Mouse (Mus musculus): ENCODE measurements around the gene Myo9b.

Gene Myo9b

DNA sequence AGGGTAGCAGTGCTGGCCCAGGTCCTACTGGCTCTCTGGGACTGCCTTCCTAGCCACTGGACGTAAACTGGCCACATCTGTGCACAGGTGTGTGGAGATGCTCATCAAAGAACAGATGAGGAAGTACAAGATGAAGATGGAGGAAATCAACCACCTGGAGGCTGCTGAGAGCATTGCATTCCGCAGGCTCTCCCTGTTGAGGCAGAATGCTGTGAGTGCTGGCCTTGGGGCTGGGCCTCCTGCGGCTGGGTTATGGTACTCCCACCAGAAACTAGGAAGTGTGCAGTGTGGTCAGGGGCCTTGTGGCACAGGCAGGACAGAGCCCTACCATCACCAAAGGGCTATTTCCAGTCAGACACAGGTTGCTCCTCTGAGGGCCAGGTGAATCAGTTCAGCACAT lies 85.5 kb downstream of the Myo9b start:
- in situ Hi-C loops (cut with MboI; ENCODE audit: unreplicated experiment in 2 of 2) = no loop called here

DNA sequence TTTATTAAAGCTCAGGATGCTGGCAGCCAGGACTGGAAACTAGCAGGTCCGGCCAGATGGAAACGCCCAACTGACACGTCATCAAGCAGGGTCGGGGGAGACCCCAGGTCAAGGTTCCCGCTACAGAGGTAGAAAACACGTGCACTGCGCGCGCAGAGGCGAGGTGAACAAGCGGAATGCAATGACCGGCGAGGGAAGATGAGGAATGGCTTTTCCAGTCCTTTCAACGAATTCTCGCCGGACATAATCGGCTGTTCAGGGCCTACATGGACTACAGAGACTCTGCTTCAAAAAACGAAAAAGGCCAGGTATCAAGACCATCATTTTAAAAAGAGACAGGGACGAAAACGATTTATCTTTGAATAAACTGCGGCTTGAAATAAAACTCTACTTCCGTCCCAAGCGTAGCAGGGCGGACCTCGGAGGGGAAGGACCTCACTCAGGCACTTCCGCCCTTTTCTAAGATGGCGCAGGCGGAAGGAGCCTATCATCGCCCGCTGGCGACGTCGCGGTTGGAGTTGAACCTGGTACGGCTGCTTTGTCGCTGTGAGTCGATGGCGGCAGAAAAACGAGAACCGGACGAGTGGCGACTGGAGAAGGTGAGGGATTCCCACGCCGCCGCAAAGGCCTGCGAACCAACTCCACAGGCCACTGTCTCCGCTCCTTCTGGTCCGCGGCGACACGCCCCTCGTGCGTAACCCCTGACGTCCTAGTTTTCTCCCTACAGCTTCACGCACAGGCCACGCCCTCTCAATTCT lies 94.4 kb downstream of the Myo9b start, which contains the start of gene Use1:
Gene Use1 (plus strand): TSS at position 78 of the 758 bp plus-strand sequence.
- in situ Hi-C loops (cut with MboI; ENCODE audit: unreplicated experiment in 2 of 2) = no loop called here

DNA sequence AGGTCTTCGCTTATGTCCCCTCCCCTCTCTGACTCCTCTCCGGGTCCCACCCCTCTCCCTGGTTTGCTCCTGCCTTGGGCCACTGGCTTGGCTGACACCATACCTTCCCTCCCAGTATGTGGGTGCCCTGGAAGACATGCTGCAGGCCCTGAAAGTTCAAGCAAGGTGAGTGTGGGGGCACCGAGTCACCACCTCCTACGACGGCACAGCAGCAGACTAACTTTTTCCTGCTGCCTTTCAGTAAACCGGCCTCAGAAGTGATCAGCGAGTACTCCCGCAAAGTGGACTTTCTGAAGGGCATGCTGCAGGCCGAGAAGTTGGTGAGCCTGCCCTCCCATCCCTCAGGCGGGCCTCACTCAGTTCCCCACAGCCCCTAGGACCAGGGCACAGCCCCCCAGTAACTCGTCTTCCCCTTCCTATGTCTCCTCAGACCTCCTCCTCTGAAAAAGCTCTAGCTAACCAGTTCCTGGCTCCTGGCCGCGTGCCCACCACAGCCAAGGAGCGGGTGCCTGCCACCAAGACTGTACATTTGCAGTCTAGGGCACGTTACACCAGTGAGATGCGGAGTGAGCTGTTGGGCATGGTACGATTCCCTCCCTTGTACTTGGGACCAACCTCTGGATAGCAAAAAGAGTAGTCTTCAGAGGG lies 95.1 kb downstream of the Myo9b start:
- in situ Hi-C loops (cut with MboI; ENCODE audit: unreplicated experiment in 2 of 2) = no loop called here

DNA sequence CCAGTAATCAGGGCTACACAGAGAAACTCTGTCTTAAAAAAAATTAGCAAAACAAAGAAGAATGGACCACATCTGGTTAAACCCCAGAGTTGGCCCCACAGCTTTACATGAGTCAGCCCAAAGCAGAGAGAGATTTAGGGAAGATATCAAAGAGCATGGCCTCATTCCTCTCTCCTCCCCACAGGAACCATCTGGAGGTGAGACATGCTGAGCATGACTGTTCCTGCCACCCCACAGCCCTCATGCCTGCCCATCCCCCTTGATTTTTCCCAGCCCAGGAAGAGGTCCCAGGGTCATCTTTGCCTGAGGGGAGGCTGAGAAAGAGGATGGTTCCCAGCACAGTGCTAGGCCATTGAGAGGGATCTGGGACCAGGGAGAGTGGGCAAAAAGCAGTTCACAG lies 95.9 kb downstream of the Myo9b start:
- in situ Hi-C loops (cut with MboI; ENCODE audit: unreplicated experiment in 2 of 2) = no loop called here

DNA sequence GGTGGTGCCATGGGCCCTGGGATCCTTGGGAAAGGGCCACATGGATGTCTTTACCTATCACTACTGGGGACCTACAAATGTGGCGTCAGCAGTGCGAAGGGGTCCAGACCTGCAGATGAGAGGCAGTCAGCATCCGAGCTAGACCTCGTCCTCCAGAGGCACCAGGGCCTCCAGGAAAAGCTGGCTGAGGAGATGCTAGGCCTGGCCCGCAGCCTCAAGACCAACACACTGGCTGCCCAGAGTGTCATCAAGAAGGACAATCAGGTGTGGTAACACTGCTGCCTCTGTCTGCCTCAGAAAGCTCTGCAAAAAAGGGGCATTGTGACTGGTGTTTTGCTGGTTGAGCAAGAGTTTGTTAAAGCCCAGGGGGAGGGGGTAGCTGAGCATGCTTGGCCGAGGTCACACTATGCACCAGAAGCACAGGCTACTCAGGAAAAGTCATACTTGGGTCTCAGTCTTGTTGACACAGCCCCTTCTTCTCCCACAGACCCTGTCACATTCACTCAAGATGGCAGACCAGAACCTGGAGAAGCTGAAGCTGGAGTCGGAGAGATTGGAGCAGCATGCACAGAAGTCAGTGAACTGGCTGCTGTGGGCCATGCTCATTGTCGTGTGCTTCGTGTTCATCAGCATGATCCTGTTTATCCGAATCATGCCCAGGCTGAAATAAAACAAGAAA lies 96.7 kb downstream of the Myo9b start:
- in situ Hi-C loops (cut with MboI; ENCODE audit: unreplicated experiment in 2 of 2) = no loop called here

DNA sequence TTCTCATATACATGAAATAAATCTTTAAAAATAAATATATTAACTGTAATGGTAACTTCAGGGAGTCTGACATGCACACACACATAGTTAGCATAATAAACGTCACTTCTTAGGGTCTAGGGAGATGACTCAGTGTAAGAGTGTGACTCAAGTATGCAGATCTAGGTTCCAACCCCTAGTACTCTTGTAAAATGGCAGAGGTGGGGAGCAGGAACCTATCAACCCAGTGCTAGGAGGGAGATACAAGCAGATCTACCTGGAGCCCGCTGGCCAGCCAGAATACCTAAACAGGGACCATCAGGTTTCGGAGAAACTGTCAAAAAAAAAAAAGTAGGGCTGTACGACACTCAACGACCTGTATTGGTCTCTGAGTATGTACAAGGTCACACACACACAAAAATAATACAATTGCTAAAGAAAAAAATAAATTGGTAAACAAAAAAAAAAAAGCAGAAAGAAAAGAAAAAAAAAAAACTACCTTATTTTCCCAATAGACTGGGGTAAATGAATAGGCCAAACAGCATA lies 98.3 kb downstream of the Myo9b start:
- in situ Hi-C loops (cut with MboI; ENCODE audit: unreplicated experiment in 2 of 2) = loop anchor here (5.0 to 10.0 kb wide), 3 partner anchors 37 to 476 kb away; partner anchors contain the start of genes Ankle1 (in 2 of the 2), Rpl18a (in 1 of the 2) and Slc5a5 (in 1 of the 2)

DNA sequence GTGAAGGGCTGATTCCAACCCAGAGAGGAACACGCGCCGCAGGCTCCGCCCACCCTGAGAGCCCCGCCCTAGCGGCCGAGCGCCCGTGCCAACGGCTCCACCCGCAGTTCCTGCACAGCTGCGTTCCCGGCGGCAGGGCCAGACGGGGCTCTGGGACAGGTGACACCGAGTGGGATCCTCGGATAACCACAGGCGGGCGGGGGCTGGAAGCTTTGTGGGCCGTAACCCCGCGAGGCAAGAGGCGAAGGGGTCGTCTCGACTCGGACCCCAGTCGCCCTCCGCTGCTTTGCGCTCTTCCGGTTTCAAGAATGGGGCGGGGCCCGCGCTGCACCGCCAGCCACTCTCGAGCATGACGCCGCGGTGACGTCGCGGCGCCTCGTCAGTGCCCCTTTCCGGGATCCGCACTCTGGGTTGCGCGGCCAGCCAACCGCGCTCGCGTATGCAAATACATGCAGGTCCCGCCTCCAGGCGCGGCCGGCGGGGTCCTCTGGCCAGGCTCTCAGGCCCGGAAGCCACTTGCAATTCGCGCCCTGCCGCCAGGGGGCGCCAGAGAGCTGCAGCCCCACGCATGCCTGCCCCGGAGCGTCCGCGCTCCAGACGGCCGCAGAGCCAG lies 98.8 kb downstream of the Myo9b start, which contains the start of gene Ocel1:
Gene Ocel1 (plus strand): TSS at position 63 of the 613 bp plus-strand sequence.
- in situ Hi-C loops (cut with MboI; ENCODE audit: unreplicated experiment in 2 of 2) = loop anchor here (5.0 to 10.0 kb wide), 3 partner anchors 36 to 477 kb away; partner anchors contain the start of genes Ankle1 (in 2 of the 2), Rpl18a (in 1 of the 2) and Slc5a5 (in 1 of the 2)

DNA sequence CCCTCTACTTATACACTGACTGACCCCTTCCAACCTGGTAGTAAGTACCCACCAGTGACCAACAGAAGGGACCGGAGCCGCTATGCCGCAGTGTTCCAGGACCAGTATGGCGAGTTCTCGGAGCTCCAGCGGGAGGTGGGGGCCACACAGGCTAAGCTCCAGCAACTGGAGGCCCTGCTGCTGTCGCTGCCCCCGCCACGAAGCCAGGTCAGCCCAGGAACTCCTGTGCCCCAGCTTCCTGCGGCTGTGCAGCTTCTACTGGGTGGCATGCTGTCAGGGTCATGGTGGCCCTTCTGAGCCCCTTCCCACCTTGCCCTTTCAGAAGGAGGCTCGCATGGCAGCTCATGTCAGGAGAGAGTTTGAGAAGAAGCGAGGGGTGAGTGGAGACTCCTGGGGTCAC lies 99.9 kb downstream of the Myo9b start:
- in situ Hi-C loops (cut with MboI; ENCODE audit: unreplicated experiment in 2 of 2) = loop anchor here (5.0 to 10.0 kb wide), 3 partner anchors 35 to 478 kb away; partner anchors contain the start of genes Ankle1 (in 2 of the 2), Rpl18a (in 1 of the 2) and Slc5a5 (in 1 of the 2)

DNA sequence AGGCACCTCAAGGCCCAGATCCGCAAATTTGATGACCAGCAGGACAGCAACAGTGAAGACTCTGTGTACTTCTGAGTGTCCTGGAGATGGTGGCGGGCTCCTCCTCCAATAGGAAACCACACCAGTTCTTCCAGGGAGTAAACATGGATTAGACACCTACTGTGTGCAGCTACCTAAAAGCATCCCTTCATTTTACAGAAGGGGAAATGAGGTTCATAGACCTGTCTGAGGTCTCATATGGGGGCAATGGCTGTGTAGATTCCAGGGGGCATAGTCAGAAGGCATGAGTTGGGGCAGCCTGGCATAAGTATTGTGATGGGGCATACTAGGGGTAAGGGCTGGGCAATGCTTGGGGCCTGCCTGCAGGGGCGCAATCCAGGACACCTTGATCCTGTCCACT lies 100.5 kb downstream of the Myo9b start:
- in situ Hi-C loops (cut with MboI; ENCODE audit: unreplicated experiment in 2 of 2) = loop anchor here (5.0 to 10.0 kb wide), 3 partner anchors 34 to 478 kb away; partner anchors contain the start of genes Ankle1 (in 2 of the 2), Rpl18a (in 1 of the 2) and Slc5a5 (in 1 of the 2)

DNA sequence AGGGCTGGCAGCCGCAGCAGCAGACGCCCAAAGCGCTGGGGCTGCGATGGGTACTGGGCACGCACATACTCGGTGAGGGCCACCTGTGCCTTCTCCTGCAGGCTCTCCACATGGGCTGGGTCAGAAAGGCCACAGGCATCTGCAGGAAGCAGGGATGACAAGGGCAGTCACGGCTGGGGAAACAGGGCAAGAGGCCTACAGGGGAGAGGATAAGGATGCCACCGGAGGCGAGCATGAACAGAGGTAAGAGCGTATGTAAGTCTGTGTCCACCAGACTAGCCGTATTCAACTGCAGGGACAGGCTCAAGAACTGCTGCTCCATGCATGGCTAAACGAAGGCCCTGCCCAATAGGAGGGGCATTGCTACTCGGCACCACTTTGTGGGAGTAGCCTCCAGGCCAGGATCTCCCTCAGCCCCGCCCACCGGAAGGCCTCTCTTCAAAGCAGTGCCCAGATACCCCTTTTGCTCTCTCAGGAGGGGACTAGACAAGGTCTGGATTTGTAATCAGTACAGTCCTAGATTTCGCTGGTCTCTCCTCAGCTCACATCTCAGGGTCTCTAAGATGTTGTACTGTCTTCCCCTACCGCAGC lies 102.2 kb downstream of the Myo9b start:
- in situ Hi-C loops (cut with MboI; ENCODE audit: unreplicated experiment in 2 of 2) = loop anchor here (5.0 to 25.0 kb wide), 4 partner anchors 33 to 662 kb away; partner anchors contain the start of genes Ankle1 (in 2 of the 2), Gm3336 (in 1 of the 2), Iqcn (in 1 of the 2) and Pde4c (in 1 of the 2)

DNA sequence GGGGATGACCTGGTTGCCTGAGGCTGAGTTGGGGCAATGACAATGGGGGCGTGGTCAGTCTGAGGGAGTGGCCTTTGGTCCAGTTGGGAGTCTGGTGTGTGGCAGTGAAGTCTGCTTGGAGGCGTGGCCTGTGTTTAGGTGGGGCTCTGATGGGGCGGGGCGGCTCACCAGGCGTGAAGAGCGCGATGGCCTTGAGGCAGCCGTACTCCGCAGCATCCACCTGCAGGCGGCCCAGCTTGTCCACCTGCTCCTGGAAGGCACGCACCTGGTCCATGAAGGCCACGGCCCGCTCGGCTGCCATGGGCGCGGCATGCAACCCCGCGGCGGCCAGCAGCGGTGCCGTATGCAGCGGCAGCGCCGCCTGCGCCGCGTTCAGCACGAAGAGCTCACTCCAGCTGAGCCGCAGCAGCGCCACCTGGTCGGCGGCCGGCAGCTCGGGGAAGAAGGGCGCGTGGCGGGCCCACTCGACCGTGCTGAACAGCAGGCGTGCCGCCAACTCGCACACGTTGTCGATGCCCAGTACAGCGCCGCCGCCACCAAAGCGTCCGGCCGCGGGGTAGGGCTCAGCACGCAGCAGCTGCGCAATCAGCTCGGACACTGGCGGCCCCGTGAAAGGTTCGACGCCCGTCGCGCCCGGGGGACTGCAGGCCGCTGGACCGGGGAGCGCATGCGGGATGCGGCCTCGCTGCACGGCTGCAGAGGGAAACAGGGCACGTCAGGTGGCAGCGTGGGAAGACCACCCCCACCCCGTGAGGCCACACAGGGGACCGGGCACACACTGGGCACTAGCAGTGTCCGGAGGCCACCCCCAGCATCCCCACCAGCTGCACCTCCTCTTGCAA lies 103.3 kb downstream of the Myo9b start:
- in situ Hi-C loops (cut with MboI; ENCODE audit: unreplicated experiment in 2 of 2) = loop anchor here (10.0 to 25.0 kb wide), 2 partner anchors 481 to 664 kb away; partner anchors contain the start of genes Gm3336 (in 1 of the 2), Iqcn (in 1 of the 2), Pde4c (in 1 of the 2) and Rpl18a (in 1 of the 2)

DNA sequence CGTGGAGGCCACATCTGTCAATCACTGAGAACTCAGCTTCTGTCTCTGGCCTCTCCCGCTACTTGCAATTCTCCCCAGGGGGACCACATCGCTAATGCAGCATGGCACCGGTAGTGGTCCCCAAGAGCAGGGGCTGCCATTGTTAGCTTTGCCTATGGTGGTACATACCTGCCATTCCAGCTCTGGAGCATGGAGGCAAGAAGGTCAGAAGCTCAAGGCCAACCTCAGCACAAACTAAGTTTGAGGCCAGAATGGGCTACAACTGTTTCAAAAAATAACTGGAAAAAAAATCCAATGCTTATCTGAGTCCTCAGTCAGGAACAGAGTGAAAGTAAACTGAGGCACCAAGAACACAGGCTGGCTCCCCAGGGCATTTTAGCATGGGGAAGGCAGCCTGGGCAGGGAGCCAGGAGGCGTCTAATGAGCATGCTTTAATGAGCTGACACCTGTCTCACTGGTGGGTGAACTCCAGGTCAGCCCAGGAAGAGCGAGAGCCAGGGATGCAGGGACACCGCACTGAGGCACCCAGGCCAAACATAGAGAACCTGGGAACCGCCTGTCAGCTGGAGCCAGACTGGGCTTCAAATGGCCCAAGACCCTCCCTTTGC lies 104.0 kb downstream of the Myo9b start:
- in situ Hi-C loops (cut with MboI; ENCODE audit: unreplicated experiment in 2 of 2) = loop anchor here (10.0 to 25.0 kb wide), 2 partner anchors 482 to 664 kb away; partner anchors contain the start of genes Gm3336 (in 1 of the 2), Iqcn (in 1 of the 2), Pde4c (in 1 of the 2) and Rpl18a (in 1 of the 2)

DNA sequence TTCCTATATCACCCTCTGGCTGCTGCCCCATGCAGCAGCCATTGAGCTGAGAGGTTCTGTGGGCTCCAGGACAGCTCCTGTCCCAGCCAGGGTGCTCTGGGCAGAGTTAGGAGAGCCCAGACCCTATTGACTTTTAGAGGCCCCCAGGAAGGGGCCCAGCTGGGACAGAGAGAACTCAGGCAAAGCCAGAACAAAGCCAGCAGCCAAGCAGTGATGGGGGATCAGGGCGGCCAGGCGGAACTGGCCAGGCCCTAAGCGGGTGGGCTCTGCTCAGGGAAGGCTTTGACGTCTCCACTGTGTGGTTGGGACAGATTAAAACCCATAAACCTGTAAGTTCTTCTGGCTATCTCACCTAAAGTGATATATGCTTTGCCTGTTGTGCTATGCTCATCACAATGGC lies 106.5 kb downstream of the Myo9b start:
- in situ Hi-C loops (cut with MboI; ENCODE audit: unreplicated experiment in 2 of 2) = loop anchor here (10.0 to 25.0 kb wide), 2 partner anchors 484 to 667 kb away; partner anchors contain the start of genes Gm3336 (in 1 of the 2), Iqcn (in 1 of the 2), Pde4c (in 1 of the 2) and Rpl18a (in 1 of the 2)

DNA sequence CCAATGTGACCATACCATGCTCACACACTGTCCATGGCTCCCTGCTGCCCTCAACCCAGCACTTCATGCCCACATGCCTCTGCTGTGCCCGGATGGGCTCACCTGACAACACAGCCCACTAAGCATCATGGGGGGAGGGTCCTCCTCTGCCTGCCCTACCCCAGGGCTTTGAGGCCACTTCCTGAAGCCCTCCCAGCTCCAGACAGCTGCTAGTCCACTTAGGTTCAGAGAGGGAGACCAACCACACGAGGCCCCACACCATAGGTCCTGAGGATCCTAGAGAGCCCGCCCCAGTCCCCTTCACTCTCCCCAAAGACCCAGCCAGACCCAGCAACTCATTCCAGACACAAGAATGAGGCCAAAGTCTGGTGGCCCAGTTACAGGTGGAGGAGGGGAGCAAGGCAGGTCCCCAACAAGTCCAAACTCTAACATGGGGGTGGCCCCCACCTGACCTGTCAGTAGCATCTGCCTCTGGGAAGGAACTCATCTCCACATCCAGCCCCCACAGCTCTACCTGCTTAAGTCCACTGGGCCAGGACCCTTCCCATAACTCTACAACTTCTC lies 107.1 kb downstream of the Myo9b start:
- in situ Hi-C loops (cut with MboI; ENCODE audit: unreplicated experiment in 2 of 2) = loop anchor here (10.0 to 25.0 kb wide), 2 partner anchors 485 to 667 kb away; partner anchors contain the start of genes Gm3336 (in 1 of the 2), Iqcn (in 1 of the 2), Pde4c (in 1 of the 2) and Rpl18a (in 1 of the 2)

DNA sequence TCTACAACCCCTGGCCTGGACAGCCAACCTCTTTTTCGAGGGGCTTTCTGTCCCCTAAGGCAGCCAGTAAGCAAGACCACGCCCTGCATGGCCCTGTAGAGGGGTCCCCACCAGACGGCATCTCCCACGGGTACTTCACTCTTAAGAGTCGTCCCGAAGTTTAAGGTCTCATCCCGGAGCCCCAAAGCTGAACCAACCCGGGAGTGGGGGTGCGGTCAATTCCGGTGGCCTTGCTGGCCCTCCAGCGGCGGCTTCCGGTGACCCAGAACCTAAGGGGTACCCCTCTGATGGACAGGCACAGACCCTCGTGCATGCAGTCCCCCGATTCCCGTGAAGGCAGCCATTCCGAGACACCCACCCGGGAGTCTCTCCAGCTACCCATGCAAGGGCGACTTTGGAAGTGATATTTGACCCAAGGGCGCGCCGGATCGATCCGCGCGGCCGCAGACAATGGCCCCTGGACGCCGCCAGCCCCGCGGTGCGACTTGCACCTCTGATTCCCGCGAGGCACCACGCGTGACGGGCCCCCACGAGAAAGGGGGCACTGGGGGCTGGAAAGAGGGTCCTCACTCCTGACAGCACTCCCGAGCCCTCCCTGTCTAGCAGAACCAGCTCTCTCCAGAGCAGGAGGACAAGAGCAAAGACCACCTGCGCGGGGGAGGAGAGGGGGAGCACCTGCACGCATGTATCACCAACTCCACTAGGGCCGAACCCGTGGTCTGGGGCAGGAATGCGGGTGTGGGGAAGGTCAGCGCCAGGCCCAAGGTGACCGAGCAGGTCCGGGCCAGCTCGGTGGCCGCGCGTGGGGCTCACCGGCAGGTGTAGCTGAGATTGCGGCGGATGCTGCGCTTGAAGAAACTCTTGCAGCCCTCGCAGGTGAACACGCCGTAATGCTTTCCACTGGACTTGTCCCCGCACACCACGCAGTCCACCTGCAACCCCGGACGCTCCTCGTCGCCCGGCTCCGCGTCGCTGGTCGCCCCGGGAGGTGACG lies 108.0 kb downstream of the Myo9b start:
- in situ Hi-C loops (cut with MboI; ENCODE audit: unreplicated experiment in 2 of 2) = loop anchor here in 1 of 2 experiments (25.0 kb wide), 1 partner anchor 668 kb away; the partner anchor contains the start of genes Gm3336, Iqcn and Pde4c
